Mouse (Mus musculus) layer of hippocampus, postnatal 25 days (tissue): ENCODE measurements at regions not wholly inside any gene's neighbourhood (a gene's known extent, or its start where the extent isn't known, plus 50 kb on each side); places are given as distances from the start of the nearest gene placed in this dataset.
"Not testable (repeated sequence)": the region's sequence is repeated elsewhere in the genome, so short reads cannot be mapped to it uniquely, and the experiment has no call there.

Source experiments
- DNase-seq, 2 experiments: peaks; one replicate each; pipeline ENCODE4 v3.0.0; 2022; ENCODE audit warnings: mixed read lengths in 2 of 2, low spot score in 1 of 2; ENCODE audit errors: extremely low spot score in 1 of 2

DNA sequence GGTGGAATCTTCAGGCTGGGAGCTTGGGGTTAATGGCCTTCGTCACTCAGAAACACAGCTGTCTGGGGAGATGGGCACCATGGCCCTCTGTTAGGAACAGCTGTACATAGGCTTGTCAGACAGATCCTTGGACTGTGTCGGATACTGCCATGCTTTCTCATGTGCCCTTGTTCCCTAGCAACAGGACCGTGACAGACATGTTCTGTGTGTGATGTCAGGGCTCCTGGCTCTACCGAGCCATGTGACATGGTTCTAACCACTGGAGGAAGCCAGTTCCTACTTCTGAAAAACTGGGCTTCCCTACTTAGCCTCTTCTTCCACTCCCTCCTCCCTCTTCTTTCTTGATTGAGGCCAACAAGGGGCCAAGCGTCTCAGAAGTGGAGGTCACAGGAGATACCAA, 232.7 kb downstream of the Prex1 start:
- no peak for DNase-seq

DNA sequence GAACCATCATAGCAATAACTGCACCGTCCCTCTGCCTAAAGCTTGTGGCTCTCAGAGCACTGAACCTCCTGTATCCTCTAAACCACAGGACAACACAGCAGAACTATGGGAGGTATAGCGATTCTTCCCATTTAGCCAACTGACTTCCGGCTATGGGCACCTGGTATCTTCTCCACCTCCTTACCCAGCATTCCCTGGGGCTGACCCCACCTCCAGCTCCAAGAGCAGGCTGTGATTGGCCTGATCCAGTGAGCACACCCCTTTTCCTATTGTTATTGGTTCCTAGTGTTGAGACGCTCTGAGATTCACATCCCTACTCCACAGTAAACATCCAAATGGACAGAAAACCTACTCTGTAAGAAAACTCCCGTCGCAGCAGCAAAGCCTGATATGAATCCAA, 236.7 kb downstream of the Prex1 start:
- DNase-seq: no peak

DNA sequence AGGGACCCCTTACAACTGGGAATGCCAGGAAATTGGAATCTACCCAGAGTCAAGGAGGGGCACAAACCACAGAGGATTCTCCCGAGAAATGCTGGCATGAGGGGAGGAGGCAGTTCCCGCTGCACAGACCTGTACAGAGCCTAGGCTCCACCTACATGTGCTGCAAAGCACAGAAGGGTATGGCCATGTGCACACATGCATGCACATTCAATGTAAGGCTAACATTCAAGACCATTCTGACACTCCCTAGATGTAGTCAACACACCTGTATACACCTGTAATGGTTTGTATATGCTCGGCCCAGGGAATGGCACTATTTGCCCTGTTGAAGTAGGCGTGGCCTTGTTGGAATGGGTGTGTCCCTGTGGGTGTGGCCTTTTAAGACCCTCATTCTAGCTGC, 238.0 kb downstream of the Prex1 start:
- no peak for DNase-seq

DNA sequence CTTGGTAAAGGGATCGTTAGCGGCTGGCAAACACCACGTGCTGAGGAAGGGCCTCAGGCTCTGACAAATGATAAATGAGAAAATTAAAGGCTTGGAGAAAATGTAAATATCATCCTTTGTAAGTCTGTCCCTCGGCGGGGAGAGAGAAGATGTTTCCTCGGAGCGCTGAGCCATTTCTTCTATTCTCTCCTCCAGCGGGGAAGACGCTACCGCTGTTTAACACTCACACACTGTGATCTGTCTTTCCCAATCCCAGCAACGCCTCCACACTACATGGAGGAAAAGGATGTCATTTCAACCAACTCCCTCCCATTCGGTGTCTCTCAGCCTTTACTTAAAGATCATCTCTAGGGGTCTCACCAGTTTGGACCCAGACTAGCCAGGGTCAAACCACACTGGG, 239.0 kb downstream of the Prex1 start:
- DNase-seq: no peak

DNA sequence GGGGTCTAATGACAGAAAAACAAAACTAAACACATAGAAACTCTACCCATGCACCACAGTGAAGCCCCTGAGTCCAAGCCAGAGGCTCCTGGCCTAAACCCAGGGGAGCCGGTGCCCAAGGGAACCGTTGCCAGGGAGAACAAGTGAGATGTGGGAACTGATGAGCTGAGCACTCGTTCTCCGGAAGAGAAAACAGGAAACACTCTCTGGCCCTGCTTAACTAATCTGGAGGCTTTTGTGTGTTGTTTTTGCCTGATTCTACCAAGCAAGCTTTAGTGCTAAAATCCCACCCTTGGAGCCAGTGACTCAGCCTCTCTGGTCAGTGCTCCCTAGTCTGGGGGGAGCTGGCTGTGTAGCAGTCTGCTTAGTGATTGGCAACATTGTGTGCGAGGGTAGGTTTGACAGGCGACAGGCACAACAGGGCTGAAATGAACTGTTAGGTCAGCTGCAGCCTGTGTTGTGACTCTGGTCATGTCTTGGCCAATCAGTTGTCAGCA, 242.3 kb downstream of the Prex1 start:
- peak in 1 of 2 experiments; percentile 50 for DNase-seq

DNA sequence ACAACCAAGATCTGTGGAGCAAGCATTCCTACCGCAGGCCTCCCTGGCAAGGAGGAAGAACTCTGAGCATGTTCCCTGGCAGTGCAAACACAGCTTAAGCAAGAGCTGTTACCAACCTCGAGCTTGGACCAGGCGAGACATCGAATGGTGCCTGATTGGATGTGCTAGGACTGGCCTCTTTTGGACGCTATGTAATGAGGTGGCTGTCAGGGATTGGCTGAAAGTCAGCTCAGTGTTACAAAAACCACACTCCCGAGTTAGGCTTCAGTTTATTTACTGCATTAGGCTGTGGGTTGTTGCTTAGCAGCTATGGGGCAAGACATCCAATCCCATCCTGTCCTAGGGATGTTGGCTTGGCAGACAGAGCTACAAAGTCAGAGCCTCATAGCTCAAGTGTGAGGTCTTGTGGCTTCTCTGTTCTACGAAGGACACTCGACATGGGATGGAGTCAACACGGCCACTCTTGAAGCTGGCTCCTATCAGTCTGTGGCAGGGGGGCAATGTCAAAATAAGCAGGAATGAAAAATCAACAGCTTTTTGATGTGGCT, 244.5 kb downstream of the Prex1 start:
- DNase-seq: no peak

DNA sequence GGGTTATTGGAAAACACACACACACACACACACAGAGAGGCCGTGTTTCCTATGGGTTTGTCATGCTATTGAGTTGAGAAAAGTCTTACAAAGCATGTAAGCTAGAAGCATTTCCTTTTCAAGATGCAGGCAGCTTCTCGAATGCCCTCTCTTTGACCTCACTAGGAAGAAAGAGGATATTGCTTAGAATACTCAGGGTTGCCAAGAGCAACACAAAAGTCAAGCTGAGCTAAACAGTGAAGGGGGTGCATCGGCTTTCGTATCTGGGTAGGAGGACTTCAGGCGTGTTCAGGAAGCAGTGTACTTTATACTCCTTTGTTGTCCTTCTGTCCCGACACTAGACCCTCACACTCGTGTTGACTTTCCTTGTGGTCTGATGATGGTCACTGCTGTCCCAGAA, 246.5 kb downstream of the Prex1 start:
- no peak for DNase-seq

- DNase-seq: no peak
Observed at GRCm38 (mm10) chr2:166465531-166465930, 248.1 kb downstream of the Prex1 start.

GRCm38 (mm10) chr2:166463539-166463938, 250.1 kb downstream of the Prex1 start:
- no peak for DNase-seq

GRCm38 (mm10) chr2:166461956-166462355, 251.7 kb downstream of the Prex1 start:
- DNase-seq: no peak

DNA sequence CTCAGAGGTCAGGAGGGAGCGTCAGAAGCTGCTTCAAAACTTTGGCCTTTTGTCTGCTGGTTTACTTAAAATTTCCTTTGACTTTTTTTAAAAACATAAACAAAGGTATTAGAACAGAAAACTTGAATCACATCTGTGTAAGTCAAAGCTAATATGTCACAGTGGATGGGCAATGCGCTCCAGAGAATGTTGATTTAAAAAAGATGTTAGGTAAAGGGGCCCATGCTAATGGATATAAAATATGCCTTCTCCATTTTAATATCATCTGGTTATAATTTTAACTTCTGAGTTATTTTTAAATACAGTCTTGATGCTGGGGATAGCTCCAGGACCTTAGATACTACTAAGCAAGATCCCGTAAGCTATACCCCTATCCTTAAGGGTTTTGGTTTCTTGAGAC, 252.5 kb downstream of the Prex1 start:
- no peak for DNase-seq

- DNase-seq: no peak
Observed at GRCm38 (mm10) chr2:166459955-166460354, 253.7 kb downstream of the Prex1 start.

- DNase-seq: no peak
Observed at GRCm38 (mm10) chr2:166458953-166459352, 254.7 kb downstream of the Prex1 start.

- no peak for DNase-seq
Observed at GRCm38 (mm10) chr2:166457381-166458172, 256.1 kb downstream of the Prex1 start.

- DNase-seq: not testable (repeated sequence)
Observed at GRCm38 (mm10) chr2:166454160-166454888, 259.3 kb downstream of the Prex1 start.

DNA sequence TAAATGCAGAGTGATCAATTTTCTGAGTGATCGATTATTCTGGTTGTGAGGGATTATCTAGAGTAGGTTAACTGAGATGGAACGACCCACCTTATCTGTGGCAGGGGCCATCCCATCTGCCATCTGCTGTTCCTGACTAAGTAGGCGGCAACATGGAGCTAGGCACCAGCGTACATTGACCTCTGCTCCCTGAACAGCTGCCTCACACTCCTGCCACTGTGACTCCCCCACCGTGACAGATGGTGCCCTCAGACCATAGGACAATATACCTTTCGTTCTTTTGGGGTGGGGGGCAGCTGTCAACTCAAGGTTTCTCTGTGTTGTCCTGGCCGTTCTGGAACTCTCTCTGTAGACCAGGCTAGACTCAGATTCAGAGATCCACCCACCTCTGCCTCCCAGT, 262.7 kb downstream of the Prex1 start:
- DNase-seq: no peak

- no peak for DNase-seq
Observed at GRCm38 (mm10) chr2:166450380-166450779, 263.3 kb downstream of the Prex1 start.

GRCm38 (mm10) chr2:166448724-166449123, 264.9 kb downstream of the Prex1 start:
- DNase-seq: no peak

GRCm38 (mm10) chr2:166448161-166448560, 265.5 kb downstream of the Prex1 start:
- no peak for DNase-seq

GRCm38 (mm10) chr2:166446536-166446935, 267.1 kb downstream of the Prex1 start:
- no peak for DNase-seq

GRCm38 (mm10) chr2:166445824-166446223, 267.8 kb downstream of the Prex1 start:
- not testable (repeated sequence) for DNase-seq
